Mouse (Mus musculus) megakaryocyte, embryonic 14.5 days (primary cell): Measurements from ENCODE around the gene Lztfl1. TPM values are rescaled to one million over a fixed set of nuclear protein-coding genes. Genes with fewer than 3 reads are reported as not detected.

Experiments used
- H3K27me3 ChIP-seq: replicated peaks from 2 replicates; pipeline ENCODE3; 2012; ENCODE audit warnings: inconsistent platforms
- H3K36me3 ChIP-seq: replicated peaks from 2 replicates; pipeline ENCODE3; 2012; ENCODE audit warnings: low read length, inconsistent platforms, mixed read lengths
- H3K4me1 ChIP-seq: 2 replicates; pipeline ENCODE4 v1.6.1; 2012; ENCODE audit warnings: inconsistent platforms
- H3K4me3 ChIP-seq: replicated peaks from 2 replicates; pipeline ENCODE3; 2012; ENCODE audit warnings: moderate library complexity, mild to moderate bottlenecking, inconsistent platforms
- H3K9me3 ChIP-seq: 2 replicates; pipeline ENCODE4 v1.6.1; 2012; ENCODE audit warnings: inconsistent platforms
- FLI1 ChIP-seq: IDR thresholded peaks from 2 replicates; pipeline ENCODE4 v1.6.1; 2012; ENCODE audit warnings: low read length, inconsistent platforms, mixed read lengths
- GATA1 ChIP-seq: IDR thresholded peaks from 3 replicates; pipeline ENCODE4 v1.6.1; 2012; ENCODE audit warnings: mixed read lengths, low read length, inconsistent platforms, borderline replicate concordance
- polyA plus RNA-seq: library from polyadenylated mRNA; stranded (reverse); fragments of >175 nt; gene quantifications from 2 replicates; pipeline ENCODE4 v1.2.3, GENCODE M21; 2012; ENCODE audit warnings: low replicate concordance; ENCODE audit not compliant: insufficient read depth

The Lztfl1 gene
- polyA plus RNA-seq, 1 experiment = 2.3 TPM

GRCm38 (mm10) chr9:123740799-123741198 is 23.3 kb upstream of the Lztfl1 start:
- Histone ChIP-seq H3K9me3 (no peaks in the 10 kb centered on the region), H3K4me1 (no peaks in the 10 kb centered on the region), H3K4me3 (no peak overlapping the region), H3K27me3 (peaks cover 3% of the 10 kb centered on the region), H3K36me3 (no peaks in the 10 kb centered on the region)
- TF ChIP-seq FLI1 (no peak), GATA1 (no peak)

DNA sequence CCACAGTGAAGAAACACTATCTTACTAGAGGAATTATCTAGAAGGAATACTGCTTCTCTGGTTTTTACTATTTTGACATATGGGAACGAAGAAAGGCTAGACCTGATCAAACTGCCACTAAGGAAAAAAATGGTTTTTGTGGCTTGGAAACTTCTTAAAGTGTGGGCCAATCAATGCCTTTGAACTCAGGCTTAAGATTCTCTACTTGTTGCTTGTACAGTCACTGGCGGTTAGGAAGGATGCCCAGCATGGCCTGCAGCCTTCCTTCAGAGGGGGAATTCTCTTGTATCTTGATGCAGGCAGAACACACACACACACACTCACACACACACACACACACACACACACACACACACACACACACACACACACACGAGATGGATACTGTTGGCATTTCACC is 16.6 kb upstream of the Lztfl1 start:
- TF ChIP-seq FLI1 = no peak
- no peak for TF ChIP-seq GATA1
- Histone ChIP-seq H3K9me3 (no peaks in the 10 kb centered on the region), H3K36me3 (no peaks in the 10 kb centered on the region), H3K4me3 (no peak overlapping the region), H3K27me3 (peaks cover 7% of the 10 kb centered on the region), H3K4me1 (no peaks in the 10 kb centered on the region)

GRCm38 (mm10) chr9:123731271-123731670 is 13.8 kb upstream of the Lztfl1 start:
- Histone ChIP-seq H3K4me1 (no peaks in the 10 kb centered on the region; the same call in 1 of the 2 replicates), H3K4me3 (no peak overlapping the region), H3K27me3 (peaks cover 4% of the 10 kb centered on the region), H3K36me3 (no peaks in the 10 kb centered on the region), H3K9me3 (no peaks in the 10 kb centered on the region)
- TF ChIP-seq GATA1 (no peak), FLI1 (no peak)

DNA sequence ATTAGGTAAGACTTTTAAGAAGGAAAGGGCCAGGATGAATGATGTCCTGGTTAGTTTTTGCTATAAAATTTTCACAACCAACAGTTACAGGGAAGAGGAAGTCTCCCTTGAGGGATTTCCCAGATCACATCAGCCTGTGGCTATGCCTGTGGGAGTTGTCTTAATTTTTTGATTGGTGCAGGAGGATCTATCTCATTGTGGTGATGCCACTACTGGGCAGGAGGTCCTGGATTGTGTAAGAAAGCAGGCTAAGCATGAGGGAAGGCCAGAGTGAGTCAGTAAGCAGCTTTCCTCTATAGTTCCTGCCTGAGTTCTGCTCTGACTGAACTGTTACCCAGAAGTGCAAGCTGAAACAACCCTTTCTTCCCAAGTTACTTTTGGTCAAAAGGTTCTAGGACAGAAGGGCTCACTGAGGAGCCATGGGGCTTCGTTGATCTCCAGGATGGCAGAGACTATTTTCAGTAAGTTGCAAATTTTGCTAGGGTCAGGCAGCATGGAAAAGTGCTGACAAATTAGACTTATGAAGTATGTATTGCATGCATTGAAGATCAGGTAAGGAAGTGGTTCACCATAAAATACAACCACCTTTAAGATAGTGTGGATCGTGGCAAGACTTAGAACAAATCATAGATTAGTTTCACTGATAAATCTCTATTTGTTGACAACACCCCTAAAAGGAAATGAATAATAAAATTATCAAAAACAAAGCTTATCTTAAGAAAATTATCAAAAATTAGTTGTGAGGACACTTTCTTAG is 5.4 kb upstream of the Lztfl1 start:
- no peak for TF ChIP-seq GATA1
- no peak for TF ChIP-seq FLI1
- peaks cover 6% of the 10 kb centered on the region for H3K4me1 ChIP-seq

DNA sequence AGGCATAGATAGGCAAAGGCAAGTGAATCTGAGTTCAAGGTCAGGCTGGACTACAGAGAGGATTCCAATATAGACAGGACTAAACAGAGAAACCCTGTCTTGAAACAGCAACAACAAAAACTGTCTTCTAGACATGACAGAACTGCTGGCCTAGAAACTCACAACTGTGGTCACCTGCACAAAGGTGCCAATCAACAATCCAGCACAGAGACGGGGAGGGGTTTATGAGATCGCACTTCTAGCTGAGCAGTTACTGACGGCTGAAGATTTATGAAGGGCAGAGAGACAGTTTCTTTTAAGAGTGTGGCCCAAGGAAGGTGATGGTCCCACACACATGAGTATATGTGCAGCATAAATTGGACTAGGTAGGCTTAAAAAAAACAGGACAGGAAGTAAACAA is 1.2 kb downstream of the Lztfl1 start:
- H3K36me3 ChIP-seq = peaks cover 10% of the 10 kb centered on the region
- peak overlapping the region; percentile 97 for H3K4me3 ChIP-seq
- peaks cover 4% of the 10 kb centered on the region for H3K27me3 ChIP-seq
- peaks cover 8% of the 10 kb centered on the region for H3K4me1 ChIP-seq
- H3K9me3 ChIP-seq = no peaks in the 10 kb centered on the region
- TF ChIP-seq GATA1 = no peak
- TF ChIP-seq FLI1 = no peak

More for the DNA sequence above, 5.4 kb upstream of the Lztfl1 start:
- Histone ChIP-seq H3K9me3 (no peaks in the 10 kb centered on the region), H3K27me3 (peaks cover 5% of the 10 kb centered on the region), H3K4me3 (no peak overlapping the region), H3K36me3 (no peaks in the 10 kb centered on the region)

DNA sequence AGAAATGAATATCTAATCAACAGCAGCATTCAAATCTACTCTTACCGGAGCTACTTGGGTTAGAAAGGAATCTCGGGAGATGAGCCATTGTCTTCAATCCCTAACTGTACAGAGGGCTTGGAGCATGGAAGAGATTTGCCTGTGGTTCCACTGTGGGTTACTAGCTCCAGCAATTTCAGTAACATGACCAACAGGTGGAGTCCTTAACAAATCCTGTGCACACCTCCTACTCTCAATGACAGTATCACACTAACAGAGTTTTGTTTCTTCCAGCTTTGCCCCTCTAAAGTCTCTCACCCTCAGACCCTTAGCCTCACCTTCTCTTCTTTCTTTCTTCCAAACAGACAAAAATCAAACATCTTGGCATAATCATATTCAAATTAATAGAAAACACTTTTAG is 4.4 kb downstream of the Lztfl1 start:
- Histone ChIP-seq H3K27me3 (no peaks in the 10 kb centered on the region), H3K36me3 (peaks cover 39% of the 10 kb centered on the region), H3K4me3 (no peak overlapping the region), H3K9me3 (no peaks in the 10 kb centered on the region), H3K4me1 (peaks cover 8% of the 10 kb centered on the region)
- TF ChIP-seq GATA1 = no peak
- TF ChIP-seq FLI1 = no peak

DNA sequence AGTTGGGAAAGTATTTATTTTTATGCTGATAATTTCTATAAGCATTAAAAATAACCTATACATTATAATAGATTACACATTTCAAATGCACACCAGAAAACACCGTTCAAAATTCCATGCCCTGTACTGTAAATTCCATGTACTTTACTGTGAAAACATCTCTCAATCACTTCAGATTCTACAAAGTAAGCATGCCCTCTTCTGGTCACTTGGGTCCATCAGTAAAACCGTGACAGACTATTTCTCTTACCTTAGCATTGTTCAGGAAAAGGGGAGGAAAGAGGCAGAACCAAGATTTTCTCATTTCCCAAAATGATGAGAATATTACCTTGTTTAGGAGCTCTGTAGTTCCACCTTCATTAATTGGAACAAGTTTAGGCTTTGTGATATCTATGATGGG is 8.3 kb downstream of the Lztfl1 start:
- H3K4me3 ChIP-seq = no peak overlapping the region
- no peaks in the 10 kb centered on the region for H3K4me1 ChIP-seq
- H3K27me3 ChIP-seq = no peaks in the 10 kb centered on the region
- peaks cover 64% of the 10 kb centered on the region for H3K36me3 ChIP-seq
- H3K9me3 ChIP-seq = no peaks in the 10 kb centered on the region
- TF ChIP-seq GATA1 (no peak), FLI1 (no peak)

DNA sequence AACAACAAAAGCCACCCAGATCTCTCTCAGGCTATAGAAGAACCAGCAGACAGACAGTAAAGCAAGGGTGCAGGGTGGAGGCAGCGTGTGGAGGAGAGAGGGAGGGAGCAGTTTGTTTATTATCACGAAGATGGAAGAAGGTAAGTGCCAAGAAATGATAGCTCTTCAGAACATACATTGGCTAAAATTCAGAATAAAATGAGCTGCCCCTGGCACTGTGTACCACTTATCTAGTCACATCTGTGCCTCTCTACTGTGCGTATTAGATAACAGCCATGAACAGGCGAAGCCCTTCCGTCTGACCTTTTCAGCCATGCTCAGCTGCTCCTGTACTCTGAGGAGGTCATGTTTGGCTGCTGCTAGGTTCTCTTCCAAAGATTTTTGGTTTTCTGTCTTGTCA is 15.7 kb downstream of the Lztfl1 start:
- no peaks in the 10 kb centered on the region for H3K9me3 ChIP-seq
- H3K4me1 ChIP-seq = no peaks in the 10 kb centered on the region
- no peak overlapping the region for H3K4me3 ChIP-seq
- TF ChIP-seq GATA1 = no peak
- no peak for TF ChIP-seq FLI1
- H3K36me3 ChIP-seq = peaks cover 59% of the 10 kb centered on the region
- H3K27me3 ChIP-seq = no peaks in the 10 kb centered on the region

DNA sequence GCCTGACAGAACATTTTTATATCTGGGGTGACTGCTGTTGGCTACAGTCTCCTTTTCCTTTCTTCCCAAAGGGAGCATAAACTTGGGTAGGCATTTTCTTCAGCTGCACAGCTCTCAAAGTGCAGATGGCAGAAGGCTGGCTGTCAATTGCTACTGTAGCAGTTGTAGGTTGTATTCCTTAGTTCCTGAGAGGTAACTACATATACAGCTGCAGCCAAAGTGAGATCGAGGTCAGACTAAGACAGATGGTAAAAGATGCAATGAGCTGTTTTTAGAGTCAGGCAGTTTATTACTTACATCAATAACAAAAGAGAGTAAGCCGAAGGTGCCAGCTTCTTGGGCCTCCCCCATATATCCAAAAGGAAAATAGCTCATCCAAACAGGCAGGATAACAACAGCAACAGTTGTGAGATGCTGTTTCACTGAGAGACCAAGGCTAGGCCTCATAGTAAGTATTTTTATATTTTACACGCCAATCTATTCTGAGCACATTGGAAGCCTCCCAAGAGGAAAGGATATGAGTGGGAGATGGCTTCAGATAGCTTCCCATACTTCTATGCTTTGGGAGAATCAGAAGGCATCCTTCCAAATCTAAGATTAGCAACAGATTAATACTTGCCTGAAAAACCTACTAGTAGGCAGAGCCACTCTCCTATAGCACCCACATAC is 21.7 kb downstream of the Lztfl1 start:
- H3K4me3 ChIP-seq = no peak overlapping the region
- no peak for TF ChIP-seq FLI1
- no peaks in the 10 kb centered on the region for H3K9me3 ChIP-seq
- H3K27me3 ChIP-seq = peaks cover 2% of the 10 kb centered on the region
- H3K4me1 ChIP-seq = peaks cover 8% of the 10 kb centered on the region; the same call in 1 of the 2 replicates
- H3K36me3 ChIP-seq = peaks cover 36% of the 10 kb centered on the region

- peaks cover 17% of the 10 kb centered on the region for H3K4me1 ChIP-seq
- peaks cover 9% of the 10 kb centered on the region for H3K36me3 ChIP-seq
- H3K9me3 ChIP-seq = no peaks in the 10 kb centered on the region
- TF ChIP-seq GATA1 = no peak
- no peak for TF ChIP-seq FLI1
- no peak overlapping the region for H3K4me3 ChIP-seq
- peaks cover 13% of the 10 kb centered on the region for H3K27me3 ChIP-seq
Measured at GRCm38 (mm10) chr9:123688227-123688626, 29.3 kb downstream of the Lztfl1 start.

DNA sequence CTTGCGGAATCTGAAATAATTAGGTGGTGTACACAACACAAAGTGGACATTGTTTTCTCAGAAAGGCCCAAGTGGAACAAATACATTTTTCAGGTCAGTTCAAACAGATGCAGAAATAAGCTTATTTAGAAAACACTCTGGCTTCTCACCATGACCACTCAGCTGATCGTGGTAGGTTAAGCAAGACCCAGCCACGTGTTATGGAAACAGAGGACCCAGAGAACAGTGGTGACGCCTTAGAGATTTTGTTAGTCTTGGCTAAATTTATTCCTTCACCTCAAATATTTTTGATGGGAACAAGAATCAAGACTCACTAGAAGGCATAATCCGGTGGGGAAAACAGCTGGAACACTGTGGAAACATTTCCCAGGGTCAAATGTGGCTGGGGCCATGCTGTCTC is 31.3 kb downstream of the Lztfl1 start:
- peaks cover 17% of the 10 kb centered on the region for H3K4me1 ChIP-seq
- H3K36me3 ChIP-seq = no peaks in the 10 kb centered on the region

More for the DNA sequence above, 31.3 kb downstream of the Lztfl1 start:
- Histone ChIP-seq H3K27me3 (peaks cover 27% of the 10 kb centered on the region), H3K9me3 (no peaks in the 10 kb centered on the region), H3K4me3 (no peak overlapping the region)
- TF ChIP-seq GATA1 (no peak), FLI1 (no peak)
